Mouse (Mus musculus): ENCODE data around the gene Crybg1.

Crybg1 gene

GRCm38 (mm10) chr10:44148337-44149317 is at the start of gene Crybg1:
Gene Crybg1 (minus strand): TSS chr10:44148853.
- peak in 1 of 2 experiments; percentile 1 for DNase-seq (ENCODE audit: low read depth in 1 of 2, low spot score in 2 of 2)

GRCm38 (mm10) chr10:44177365-44177764 is 28.7 kb upstream of the Crybg1 start:
- no peak for DNase-seq (ENCODE audit: low read depth in 1 of 2, low spot score in 2 of 2)

GRCm38 (mm10) chr10:44176548-44176947 is 27.9 kb upstream of the Crybg1 start:
- no peak for DNase-seq (ENCODE audit: low read depth in 1 of 2, low spot score in 2 of 2)

- no peak for DNase-seq (ENCODE audit: low read depth in 1 of 2, low spot score in 2 of 2)
Observed at GRCm38 (mm10) chr10:44176120-44176519, 27.5 kb upstream of the Crybg1 start.

- no peak for DNase-seq (ENCODE audit: low read depth in 1 of 2, low spot score in 2 of 2)
Observed at GRCm38 (mm10) chr10:44170145-44170544, 21.5 kb upstream of the Crybg1 start.

- DNase-seq (ENCODE audit: low read depth in 1 of 2, low spot score in 2 of 2) = no peak
Observed at GRCm38 (mm10) chr10:44167061-44167460, 18.4 kb upstream of the Crybg1 start.

- no peak for DNase-seq (ENCODE audit: low read depth in 1 of 2, low spot score in 2 of 2)
Observed at GRCm38 (mm10) chr10:44164258-44164975, 15.8 kb upstream of the Crybg1 start.

- DNase-seq (ENCODE audit: low read depth in 1 of 2, low spot score in 2 of 2) = no peak
Observed at GRCm38 (mm10) chr10:44163028-44163427, 14.4 kb upstream of the Crybg1 start.

- DNase-seq (ENCODE audit: low read depth in 1 of 2, low spot score in 2 of 2) = no peak
Observed at GRCm38 (mm10) chr10:44160150-44160549, 11.5 kb upstream of the Crybg1 start.

- DNase-seq (ENCODE audit: low read depth in 1 of 2, low spot score in 2 of 2) = no peak
Observed at GRCm38 (mm10) chr10:44157489-44157888, 8.8 kb upstream of the Crybg1 start.

GRCm38 (mm10) chr10:44150501-44150900 is 1.8 kb upstream of the Crybg1 start:
- no peak for DNase-seq (ENCODE audit: low read depth in 1 of 2, low spot score in 2 of 2)

- no peak for DNase-seq (ENCODE audit: low read depth in 1 of 2, low spot score in 2 of 2)
Observed at GRCm38 (mm10) chr10:44143401-44143800, 5.3 kb downstream of the Crybg1 start.

GRCm38 (mm10) chr10:44138137-44138855 is 10.4 kb downstream of the Crybg1 start:
- no peak for DNase-seq (ENCODE audit: low read depth in 1 of 2, low spot score in 2 of 2)

GRCm38 (mm10) chr10:44126047-44126446 is 22.6 kb downstream of the Crybg1 start:
- DNase-seq (ENCODE audit: low read depth in 1 of 2, low spot score in 2 of 2) = no peak

- no peak for DNase-seq (ENCODE audit: low read depth in 1 of 2, low spot score in 2 of 2)
Observed at GRCm38 (mm10) chr10:44124400-44124933, 24.2 kb downstream of the Crybg1 start.

- no peak for DNase-seq (ENCODE audit: low read depth in 1 of 2, low spot score in 2 of 2)
Observed at GRCm38 (mm10) chr10:44118616-44119015, 30.0 kb downstream of the Crybg1 start.

GRCm38 (mm10) chr10:44116796-44117195 is 31.9 kb downstream of the Crybg1 start:
- DNase-seq (ENCODE audit: low read depth in 1 of 2, low spot score in 2 of 2) = no peak

- DNase-seq (ENCODE audit: low read depth in 1 of 2, low spot score in 2 of 2) = no peak
Observed at GRCm38 (mm10) chr10:44114611-44115010, 34.0 kb downstream of the Crybg1 start.

- DNase-seq (ENCODE audit: low read depth in 1 of 2, low spot score in 2 of 2) = no peak
Observed at GRCm38 (mm10) chr10:44112005-44112675, 36.5 kb downstream of the Crybg1 start.

GRCm38 (mm10) chr10:44111168-44111567 is 37.5 kb downstream of the Crybg1 start:
- DNase-seq (ENCODE audit: low read depth in 1 of 2, low spot score in 2 of 2) = no peak

GRCm38 (mm10) chr10:44110460-44110859 is 38.2 kb downstream of the Crybg1 start:
- DNase-seq (ENCODE audit: low read depth in 1 of 2, low spot score in 2 of 2) = no peak

Data from monocyte, adult 2 months (primary cell).